Mouse (Mus musculus) kidney, postnatal 36 days (tissue): Measurements from ENCODE around the gene Fam71e2.
A peak's percentile ranks its signal among the peaks of the same experiment; 100 is the strongest.

Experiments
- DNase-seq, 2 experiments: peaks; one replicate each; pipeline ENCODE4 v3.0.0; 2021 to 2022; ENCODE audit warnings: mixed read lengths in 2 of 2

Gene Fam71e2

GRCm38 (mm10) chr7:4777851-4778637, 6.9 kb upstream of the Fam71e2 start:
- DNase-seq = no peak

GRCm38 (mm10) chr7:4776861-4777830, 6.0 kb upstream of the Fam71e2 start:
- DNase-seq = peak; percentile 55 to 81

- no peak for DNase-seq
Measured at GRCm38 (mm10) chr7:4776131-4776530, 5.0 kb upstream of the Fam71e2 start.

GRCm38 (mm10) chr7:4764946-4765710, 6.0 kb downstream of the Fam71e2 start:
- DNase-seq = no peak

GRCm38 (mm10) chr7:4759670-4760069, 11.4 kb downstream of the Fam71e2 start:
- DNase-seq = no peak

GRCm38 (mm10) chr7:4752821-4753570, 18.1 kb downstream of the Fam71e2 start, which contains the start of gene Cox6b2:
Gene Cox6b2, minus strand, starts transcription at chr7:4753094.
- peak; percentile 85 to 87 for DNase-seq

- peak; percentile 72 to 73 for DNase-seq
Measured at GRCm38 (mm10) chr7:4751971-4752820, 18.9 kb downstream of the Fam71e2 start.

GRCm38 (mm10) chr7:4749169-4749568, 21.9 kb downstream of the Fam71e2 start:
- DNase-seq = no peak

- DNase-seq = no peak
Measured at GRCm38 (mm10) chr7:4748321-4748720, 22.8 kb downstream of the Fam71e2 start.

- no peak for DNase-seq
Measured at GRCm38 (mm10) chr7:4747156-4747899, 23.8 kb downstream of the Fam71e2 start.

- no peak for DNase-seq
Measured at GRCm38 (mm10) chr7:4746326-4746980, 24.6 kb downstream of the Fam71e2 start.

- DNase-seq = no peak
Measured at GRCm38 (mm10) chr7:4744886-4745285, 26.2 kb downstream of the Fam71e2 start.

- DNase-seq = no peak
Measured at GRCm38 (mm10) chr7:4743354-4743753, 27.7 kb downstream of the Fam71e2 start.

GRCm38 (mm10) chr7:4742482-4742819, 28.7 kb downstream of the Fam71e2 start:
- DNase-seq = no peak

GRCm38 (mm10) chr7:4741672-4742481, 29.2 kb downstream of the Fam71e2 start:
- DNase-seq = no peak

GRCm38 (mm10) chr7:4741151-4741550, 30.0 kb downstream of the Fam71e2 start:
- DNase-seq = peak; percentile 82 to 83

GRCm38 (mm10) chr7:4740309-4740727, 30.8 kb downstream of the Fam71e2 start:
- DNase-seq = no peak

GRCm38 (mm10) chr7:4739544-4740275, 31.4 kb downstream of the Fam71e2 start, which contains the start of gene Kmt5c:
Gene Kmt5c, plus strand, starts transcription at chr7:4740115.
- DNase-seq = peak; percentile 98 to 100
